Mouse (Mus musculus): ENCODE results near the gene Wdr70. TPM values are rescaled to one million over a fixed set of nuclear protein-coding genes. Genes with fewer than 3 reads are reported as not detected.
A peak's percentile ranks its signal among the peaks of the same experiment; 100 is the strongest.
"Not testable (repeated sequence)": the region's sequence is repeated elsewhere in the genome, so short reads cannot be mapped to it uniquely, and the experiment has no call there.

Gene Wdr70
- polyA plus RNA-seq (2015; fragmentation: Nextera tagmentation; extraction: Ambion mirVana): 42.5 and 44.3 TPM in 2 replicates

DNA sequence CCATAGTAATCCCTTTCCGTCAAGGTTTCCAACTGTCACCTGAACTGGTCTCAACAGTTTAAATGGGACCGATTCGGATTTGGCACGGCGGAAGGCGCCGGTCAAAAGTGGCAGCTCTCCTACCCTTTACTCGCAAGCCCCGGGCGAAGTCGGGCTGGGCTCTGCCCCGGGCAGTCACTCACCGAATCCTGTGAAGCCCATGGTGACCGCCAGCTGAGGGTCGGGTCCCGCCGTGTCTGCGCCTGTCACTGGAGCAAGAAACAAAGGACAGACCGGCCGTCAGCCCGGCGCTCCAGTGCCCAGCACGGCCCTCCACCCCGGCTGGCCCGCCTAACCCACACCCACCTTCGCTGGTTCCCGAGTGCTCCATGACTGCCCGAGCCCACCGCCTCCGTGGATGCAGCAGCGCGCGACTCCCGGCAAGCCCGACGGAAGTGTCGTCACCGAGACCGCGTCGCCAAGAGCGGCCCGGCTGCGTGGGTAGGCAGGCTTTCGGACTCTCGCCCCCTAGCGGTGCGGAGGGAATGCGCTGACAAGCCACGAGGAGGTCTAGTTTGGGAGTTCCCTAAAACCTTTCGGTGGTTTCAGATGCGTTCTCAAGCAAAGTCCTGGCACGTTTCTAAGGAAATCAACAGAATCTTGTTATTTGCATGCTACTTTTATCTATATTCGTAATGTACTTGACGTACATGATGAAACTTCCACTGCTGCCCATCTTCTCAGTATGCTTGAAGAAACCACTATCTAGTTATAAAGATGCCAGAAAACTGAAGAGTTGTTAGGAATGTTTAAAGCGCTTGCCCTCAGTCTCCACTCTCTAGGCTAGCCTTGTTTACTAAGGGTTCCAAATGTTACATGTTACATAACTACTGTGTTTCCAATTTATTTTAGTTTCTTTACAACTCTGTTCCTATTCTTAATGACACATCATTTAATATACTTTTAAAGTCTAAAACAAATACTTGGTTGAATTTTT lies at the start of gene Wdr70:
Wdr70 (minus strand) TSS at position 436 of the 976 bp plus-strand sequence.
- Histone ChIP-seq H3K9me3 (no peaks in the 10 kb centered on the region), H3K9ac (peak within 1 kb of the TSS; percentile 76), H3K4me3 (replicated peaks) (peak within 1 kb of the TSS; percentile 80), H3K27me3 (replicated peaks) (no peaks in the 10 kb centered on the region), H3K36me3 (no peaks in the 10 kb centered on the region), H3K27ac (no peak within 1 kb of the TSS), H3K4me1 (replicated peaks) (no peaks in the 10 kb centered on the region), H3K4me2 (replicated peaks) (peak within 1 kb of the TSS; percentile 42)
- peak; percentile 95 for ATAC-seq
- 2% methylated on average over 56 of the region's 56 CpGs for WGBS

DNA sequence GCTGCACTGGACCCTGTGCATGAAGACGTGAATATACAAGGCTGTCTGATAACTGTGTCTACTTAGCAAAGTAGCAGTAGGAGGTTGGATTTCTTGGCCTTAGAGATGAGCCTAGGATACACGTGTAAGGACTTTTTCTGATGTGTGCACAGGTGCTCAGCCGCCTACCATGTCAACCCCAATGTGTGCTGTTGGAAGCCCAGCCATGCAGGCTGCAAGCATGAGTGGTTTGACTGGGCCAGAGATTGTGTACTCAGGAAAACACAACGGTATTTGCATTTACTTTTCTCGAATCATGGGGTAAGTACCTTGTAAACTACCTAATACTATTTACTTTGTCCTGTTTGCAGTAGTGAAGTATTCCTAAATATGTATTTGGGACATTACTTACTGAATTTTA lies 36.6 kb upstream of the Wdr70 start:
- peaks cover 34% of the 10 kb centered on the region for H3K36me3 ChIP-seq
- 80% methylated on average over 5 of the region's 5 CpGs for WGBS

DNA sequence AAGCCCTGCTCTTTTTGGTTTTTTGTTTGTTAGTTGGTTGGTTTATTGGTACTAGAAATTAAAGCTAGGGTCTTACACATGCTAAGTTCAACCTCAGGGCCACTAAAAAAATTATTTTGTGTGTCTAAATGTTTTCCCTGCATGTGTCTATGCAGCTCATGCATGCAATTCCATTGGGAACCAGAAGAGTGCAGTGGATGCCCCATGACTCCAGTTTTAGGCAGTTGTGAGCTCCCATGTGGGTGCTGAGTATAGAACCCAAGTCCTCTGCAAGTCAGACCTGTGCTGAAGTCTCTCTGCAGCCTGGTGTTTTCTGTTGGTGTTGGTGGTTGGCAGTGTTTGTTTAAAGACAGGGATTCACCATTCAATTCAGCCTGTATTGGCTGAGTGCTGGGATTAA lies 32.8 kb upstream of the Wdr70 start:
- no peak overlapping the region for H3K27ac ChIP-seq
- ATAC-seq: no peak
- no peaks in the 10 kb centered on the region for H3K27me3 ChIP-seq (replicated peaks)
- H3K9me3 ChIP-seq: no peaks in the 10 kb centered on the region
- H3K4me1 ChIP-seq (replicated peaks): no peaks in the 10 kb centered on the region
- H3K4me3 ChIP-seq (replicated peaks): no peak overlapping the region
- no peak overlapping the region for H3K9ac ChIP-seq
- H3K4me2 ChIP-seq (replicated peaks): no peak overlapping the region
- H3K36me3 ChIP-seq: peaks cover 33% of the 10 kb centered on the region

More for the DNA sequence above, 36.6 kb upstream of the Wdr70 start:
- no peak overlapping the region for H3K4me2 ChIP-seq (replicated peaks)
- H3K27ac ChIP-seq: no peak overlapping the region
- H3K4me3 ChIP-seq (replicated peaks): no peak overlapping the region
- no peak for ATAC-seq
- no peak overlapping the region for H3K9ac ChIP-seq
- no peaks in the 10 kb centered on the region for H3K27me3 ChIP-seq (replicated peaks)
- no peaks in the 10 kb centered on the region for H3K9me3 ChIP-seq
- no peaks in the 10 kb centered on the region for H3K4me1 ChIP-seq (replicated peaks)

GRCm38 (mm10) chr15:8131268-8131667 lies 32.3 kb upstream of the Wdr70 start:
- no peak overlapping the region for H3K9ac ChIP-seq
- H3K36me3 ChIP-seq: peaks cover 35% of the 10 kb centered on the region
- H3K4me1 ChIP-seq (replicated peaks): no peaks in the 10 kb centered on the region
- H3K4me3 ChIP-seq (replicated peaks): no peak overlapping the region
- no peak overlapping the region for H3K4me2 ChIP-seq (replicated peaks)
- no peak overlapping the region for H3K27ac ChIP-seq
- H3K9me3 ChIP-seq: no peaks in the 10 kb centered on the region
- ATAC-seq: no peak
- no peaks in the 10 kb centered on the region for H3K27me3 ChIP-seq (replicated peaks)
- WGBS: 96% methylated on average over 3 of the region's 3 CpGs

- WGBS: 71% methylated on average over 1 of the region's 1 CpGs
- Histone ChIP-seq H3K4me3 (replicated peaks) (no peak overlapping the region), H3K36me3 (peaks cover 31% of the 10 kb centered on the region), H3K4me1 (replicated peaks) (no peaks in the 10 kb centered on the region), H3K9ac (no peak overlapping the region), H3K27me3 (replicated peaks) (no peaks in the 10 kb centered on the region), H3K27ac (no peak overlapping the region), H3K4me2 (replicated peaks) (no peak overlapping the region), H3K9me3 (no peaks in the 10 kb centered on the region)
- no peak for ATAC-seq
These were observed 30.3 kb upstream of the Wdr70 start for GRCm38 (mm10) chr15:8129281-8129680.

DNA sequence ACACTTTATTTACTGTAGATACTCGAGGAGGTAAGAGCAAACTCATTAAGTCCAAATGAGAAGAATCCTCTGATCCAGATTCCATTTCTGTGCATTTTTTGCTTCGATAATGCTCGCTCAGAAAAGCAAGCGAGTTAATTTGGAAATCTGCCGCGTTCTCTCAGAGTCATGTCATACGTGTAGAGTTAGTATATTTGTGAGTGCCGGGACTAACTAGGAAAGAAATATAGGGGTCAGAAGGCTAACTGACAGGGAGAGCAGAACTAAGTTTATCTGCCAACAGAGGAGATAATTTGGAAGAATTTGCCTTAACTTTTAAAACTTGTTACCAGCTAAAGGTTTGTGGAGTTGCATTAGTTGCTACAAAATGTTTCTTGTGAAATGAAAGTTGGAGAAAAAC lies 10.8 kb upstream of the Wdr70 start:
- H3K4me3 ChIP-seq (replicated peaks): peak overlapping the region; percentile 69
- H3K4me2 ChIP-seq (replicated peaks): peak overlapping the region; percentile 70
- H3K27me3 ChIP-seq (replicated peaks): no peaks in the 10 kb centered on the region
- ATAC-seq: no peak
- no peaks in the 10 kb centered on the region for H3K9me3 ChIP-seq
- WGBS: 3% methylated on average over 8 of the region's 8 CpGs
- peaks cover 17% of the 10 kb centered on the region for H3K36me3 ChIP-seq
- peaks cover 5% of the 10 kb centered on the region; the same call in 1 of the 2 replicates for H3K4me1 ChIP-seq (replicated peaks)
- no peak overlapping the region; the same call in 1 of the 2 replicates for H3K27ac ChIP-seq
- H3K9ac ChIP-seq: peak overlapping the region; percentile 70

- Histone ChIP-seq H3K4me3 (replicated peaks) (peak within 1 kb of the TSS; percentile 69), H3K27me3 (replicated peaks) (no peaks in the 10 kb centered on the region), H3K36me3 (peaks cover 17% of the 10 kb centered on the region), H3K9ac (peak within 1 kb of the TSS; percentile 70), H3K9me3 (no peaks in the 10 kb centered on the region), H3K27ac (peak within 1 kb of the TSS; percentile 71), H3K4me1 (replicated peaks) (peaks cover 5% of the 10 kb centered on the region; the same call in 1 of the 2 replicates), H3K4me2 (replicated peaks) (peak within 1 kb of the TSS; percentile 70)
- under 1% methylated on average over 52 of the region's 54 CpGs for WGBS
- peak; percentile 98 for ATAC-seq
These were observed 10.1 kb upstream of the Wdr70 start, which contains the start of gene Nup155 for GRCm38 (mm10) chr15:8108966-8109743. TSS of gene Nup155 (plus strand) at chr15:8109273.

- Histone ChIP-seq H3K4me2 (replicated peaks) (peak overlapping the region; percentile 70), H3K4me1 (replicated peaks) (peaks cover 5% of the 10 kb centered on the region; the same call in 1 of the 2 replicates), H3K27me3 (replicated peaks) (no peaks in the 10 kb centered on the region), H3K4me3 (replicated peaks) (peak overlapping the region; percentile 69), H3K9me3 (no peaks in the 10 kb centered on the region), H3K27ac (peak overlapping the region; percentile 71), H3K9ac (peak overlapping the region; percentile 50), H3K36me3 (peaks cover 11% of the 10 kb centered on the region)
- 44% methylated on average over 19 of the region's 19 CpGs for WGBS
- ATAC-seq: peak; percentile 52
These were observed 9.5 kb upstream of the Wdr70 start for GRCm38 (mm10) chr15:8108360-8108965.

DNA sequence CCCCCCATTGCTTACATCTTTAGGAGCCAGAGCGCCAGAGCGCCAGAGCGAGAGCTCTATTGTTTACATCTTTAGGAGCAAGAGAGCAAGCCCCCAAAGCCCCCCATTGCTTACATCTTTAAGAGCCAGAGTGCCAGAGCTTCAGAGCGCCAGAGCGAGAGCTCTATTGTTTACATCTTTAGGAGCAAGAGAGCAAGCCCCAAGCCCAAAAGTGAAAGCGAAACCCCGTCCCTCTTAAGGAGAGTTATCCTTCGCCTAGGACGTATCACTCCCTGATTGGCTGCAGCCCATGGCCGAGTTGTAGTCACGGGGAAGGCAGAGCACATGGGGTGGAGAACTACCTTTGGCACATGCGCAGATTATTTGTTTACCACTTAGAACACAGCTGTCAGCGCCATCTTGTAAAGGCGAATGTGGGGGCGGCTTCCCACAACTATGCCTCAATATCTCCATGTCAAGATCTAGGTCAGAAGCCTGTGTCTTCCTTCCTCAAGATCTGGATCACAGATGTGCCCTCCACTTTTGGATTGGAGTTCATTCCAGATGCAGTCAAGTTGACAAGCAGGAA lies 3.0 kb upstream of the Wdr70 start:
- not testable (repeated sequence) for H3K27ac ChIP-seq; H3K4me3 ChIP-seq (replicated peaks); H3K4me2 ChIP-seq (replicated peaks); H3K36me3 ChIP-seq; ATAC-seq; H3K27me3 ChIP-seq (replicated peaks); H3K4me1 ChIP-seq (replicated peaks); H3K9ac ChIP-seq; H3K9me3 ChIP-seq
- 62% methylated on average over 15 of the region's 15 CpGs for WGBS

DNA sequence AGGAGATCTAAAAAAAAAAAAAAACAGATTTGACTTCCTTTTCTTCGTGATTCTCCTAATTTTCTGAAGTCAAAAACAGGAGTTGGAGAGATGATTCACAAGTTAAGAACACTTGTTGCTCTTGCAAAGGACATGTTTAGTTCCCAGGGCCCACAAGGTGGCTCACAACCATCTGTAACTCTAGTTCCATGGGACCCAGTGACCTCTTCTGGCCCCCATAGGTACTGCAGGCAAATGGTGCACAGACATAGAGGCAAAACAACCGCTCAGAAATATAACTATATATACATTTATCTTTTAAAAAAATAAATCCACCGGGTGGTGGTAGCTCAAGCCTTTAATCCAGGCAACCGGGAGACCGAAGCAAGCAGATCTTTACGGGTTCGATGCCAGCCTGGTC lies 1.2 kb downstream of the Wdr70 start:
- Histone ChIP-seq H3K4me2 (replicated peaks) (peak overlapping the region; percentile 36; the same call in 1 of the 2 replicates), H3K4me1 (replicated peaks) (no peaks in the 10 kb centered on the region), H3K4me3 (replicated peaks) (peak overlapping the region; percentile 19; the same call in 1 of the 2 replicates), H3K27me3 (replicated peaks) (no peaks in the 10 kb centered on the region), H3K36me3 (no peaks in the 10 kb centered on the region), H3K27ac (no peak overlapping the region), H3K9ac (no peak overlapping the region), H3K9me3 (no peaks in the 10 kb centered on the region)
- 27% methylated on average over 7 of the region's 7 CpGs for WGBS
- no peak for ATAC-seq

- 64% methylated on average over 1 of the region's 1 CpGs for WGBS
These were observed 6.3 kb downstream of the Wdr70 start for GRCm38 (mm10) chr15:8092668-8093067.

More at GRCm38 (mm10) chr15:8092668-8093067, 6.3 kb downstream of the Wdr70 start:
- H3K4me3 ChIP-seq (replicated peaks); H3K4me1 ChIP-seq (replicated peaks); H3K9me3 ChIP-seq; H3K27me3 ChIP-seq (replicated peaks); H3K27ac ChIP-seq; H3K36me3 ChIP-seq; H3K4me2 ChIP-seq (replicated peaks); ATAC-seq; H3K9ac ChIP-seq: not testable (repeated sequence)
